Mouse (Mus musculus): ENCODE results near the gene Slc37a1. TPM values are rescaled to one million over a fixed set of nuclear protein-coding genes. Genes with fewer than 3 reads are reported as not detected.

Slc37a1 gene
- total RNA-seq (2015) (6.3 and 8.1 TPM in 2 replicates), total RNA-seq (2017) (3.9 and 10.6 TPM in 2 replicates)

DNA sequence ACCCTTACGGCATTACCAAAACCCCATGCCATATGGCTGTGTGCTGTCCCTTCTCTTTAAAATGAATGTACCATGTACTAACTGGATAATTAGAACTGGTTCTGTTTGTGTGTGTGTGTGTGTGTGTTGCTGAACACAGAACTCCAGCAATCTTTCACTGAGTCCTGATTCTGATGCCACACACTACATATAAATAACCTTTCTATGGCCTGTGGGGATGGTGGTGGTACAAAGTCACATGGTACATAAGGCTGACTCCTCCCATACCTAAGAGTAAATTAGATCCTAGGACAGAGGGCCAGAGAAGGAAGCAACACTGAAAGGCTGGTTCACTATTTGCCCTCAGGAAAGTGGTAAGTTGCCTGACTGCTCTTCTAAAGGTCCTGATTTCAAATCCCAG is at the start of gene Slc37a1:
Gene Slc37a1, plus strand, starts transcription at position 301 of the 400 bp plus-strand sequence.
- ATAC-seq (ENCODE audit: poor library complexity, severe bottlenecking): no peak

DNA sequence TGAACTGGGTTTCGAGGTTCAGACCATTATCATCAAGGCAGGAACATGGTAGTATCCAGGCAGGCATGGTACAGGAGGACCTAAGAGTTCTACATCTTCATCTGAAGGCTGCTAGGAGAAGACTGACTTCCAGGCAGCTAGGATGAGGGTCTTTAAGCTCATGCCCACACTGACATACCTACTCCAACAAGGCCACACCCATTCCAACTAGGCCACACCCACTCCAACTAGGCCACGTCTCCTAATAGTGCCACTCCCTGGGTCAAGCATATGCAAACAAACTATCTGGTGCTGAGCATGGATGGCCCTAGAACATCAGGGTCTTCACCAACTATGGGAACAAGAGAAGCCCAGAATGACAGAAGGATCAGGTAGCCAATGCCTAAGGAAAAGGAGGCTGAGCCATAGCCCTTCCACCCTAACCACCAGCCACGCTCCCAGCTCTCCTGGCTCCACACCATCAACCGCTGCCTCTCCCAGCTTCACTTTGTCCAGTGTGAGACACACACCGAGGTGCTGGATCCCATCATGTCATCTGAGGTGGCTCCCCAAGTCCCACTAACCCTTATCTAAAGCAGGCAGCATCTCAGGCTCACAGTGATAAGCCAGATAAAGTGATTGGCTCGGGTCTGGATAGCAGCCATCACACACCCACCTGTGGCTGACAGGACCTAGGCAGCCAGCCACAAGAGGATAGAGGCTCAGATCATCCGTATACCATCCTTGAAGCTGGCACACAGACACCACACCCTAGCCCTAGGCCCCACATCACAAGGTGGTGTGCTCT is 48.2 kb upstream of the Slc37a1 start:
- ATAC-seq (ENCODE audit: poor library complexity, severe bottlenecking): no peak

DNA sequence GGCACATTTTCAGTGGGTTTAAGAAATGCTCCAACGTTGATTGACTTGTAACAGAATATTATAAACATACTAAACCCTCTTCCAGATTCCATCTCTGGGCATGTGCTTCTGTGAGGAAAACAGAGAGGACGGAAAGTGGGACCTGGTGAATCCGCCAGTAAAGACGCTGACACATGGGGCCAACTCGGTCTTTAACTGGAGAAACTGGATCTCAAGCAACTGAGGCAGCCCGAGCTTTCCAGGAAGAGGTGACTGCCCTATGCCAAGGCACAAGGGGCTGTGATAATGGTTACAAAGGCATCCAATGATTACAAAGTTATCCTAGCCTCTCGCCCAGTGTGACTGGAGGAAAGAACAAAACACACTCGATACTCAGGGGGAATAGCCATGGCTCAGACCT is 45.4 kb upstream of the Slc37a1 start:
- no peak for ATAC-seq (ENCODE audit: poor library complexity, severe bottlenecking)

DNA sequence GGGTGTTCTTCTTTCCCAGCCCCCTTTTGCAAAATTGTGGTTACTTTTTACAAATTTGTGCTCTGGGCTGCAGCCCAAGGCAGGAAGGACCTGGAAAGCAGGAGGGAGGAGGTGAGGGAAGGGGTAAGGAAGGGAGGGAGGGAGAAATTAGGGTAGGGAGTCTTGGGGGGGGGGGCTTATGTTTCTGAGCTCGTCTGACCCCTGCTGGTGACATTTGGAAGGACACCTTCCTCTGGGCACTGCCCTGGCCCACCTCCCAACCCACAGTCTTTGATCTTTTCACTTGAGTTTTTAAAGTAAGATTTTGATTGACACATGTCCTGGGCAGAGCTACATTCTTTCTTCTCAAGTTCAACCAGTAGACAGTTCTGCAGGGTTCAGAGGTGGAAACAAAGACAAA is 43.8 kb upstream of the Slc37a1 start:
- 0 out of 2 replicates have a peak, but pooled peaks have one; percentile 43 for ATAC-seq (ENCODE audit: poor library complexity, severe bottlenecking)

DNA sequence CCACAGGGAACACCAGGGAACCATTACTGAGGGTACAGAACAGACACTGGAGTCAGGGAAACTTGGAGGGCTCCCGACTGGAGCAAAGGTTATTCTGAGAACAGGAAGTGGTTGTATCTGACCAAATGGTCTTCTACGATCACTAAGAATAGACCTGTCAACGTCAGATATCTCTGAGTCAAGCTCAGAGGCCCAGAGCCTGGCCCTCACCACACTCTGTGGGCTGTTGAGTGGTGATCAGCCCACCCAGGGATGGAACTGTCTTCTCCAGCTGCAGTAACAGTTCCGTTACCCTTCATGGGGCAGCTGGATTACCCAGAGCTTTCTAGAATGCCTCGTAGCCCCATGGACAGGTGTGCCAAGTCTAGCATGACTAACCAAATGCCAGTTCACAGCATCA is 41.3 kb upstream of the Slc37a1 start:
- ATAC-seq (ENCODE audit: poor library complexity, severe bottlenecking): no peak

DNA sequence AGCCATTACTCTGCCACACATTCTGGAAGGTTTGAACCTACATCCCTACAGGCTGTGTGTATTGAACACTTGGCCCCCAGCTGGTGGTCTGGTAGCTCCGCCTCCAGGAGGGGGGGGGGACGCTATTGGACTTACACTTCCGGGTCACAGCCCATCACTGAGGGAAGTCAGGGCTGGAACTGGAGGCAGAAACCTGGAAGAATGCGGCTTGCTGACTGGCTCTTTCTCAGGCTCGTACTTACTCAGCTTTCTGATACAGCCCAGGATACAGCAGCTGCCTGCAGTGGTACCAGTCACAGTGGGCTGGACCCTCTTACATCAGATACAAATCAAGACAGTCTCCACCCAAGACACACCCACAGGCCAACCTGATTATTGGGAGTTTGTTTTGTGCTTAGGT is 39.4 kb upstream of the Slc37a1 start:
- ATAC-seq (ENCODE audit: poor library complexity, severe bottlenecking): no peak

DNA sequence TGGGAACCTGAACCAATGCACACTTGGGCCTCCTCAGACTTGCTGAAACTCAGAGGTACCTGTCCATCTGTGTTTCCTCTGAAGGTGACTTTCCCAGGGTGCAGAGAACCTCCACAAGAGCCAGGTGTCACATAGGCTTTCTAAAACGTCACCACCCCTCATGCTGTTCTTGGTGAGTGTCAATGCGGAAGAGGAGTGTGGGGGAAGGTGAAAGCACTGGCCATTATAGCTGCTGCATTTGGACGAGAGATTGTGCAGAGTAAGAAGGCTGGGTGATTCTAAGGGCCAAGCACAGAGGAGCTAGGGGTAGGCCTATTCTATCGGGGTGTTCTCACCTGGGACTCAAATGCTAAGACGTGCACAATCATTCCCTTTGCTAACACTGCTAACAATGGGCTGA is 32.6 kb upstream of the Slc37a1 start:
- ATAC-seq (ENCODE audit: poor library complexity, severe bottlenecking): no peak

DNA sequence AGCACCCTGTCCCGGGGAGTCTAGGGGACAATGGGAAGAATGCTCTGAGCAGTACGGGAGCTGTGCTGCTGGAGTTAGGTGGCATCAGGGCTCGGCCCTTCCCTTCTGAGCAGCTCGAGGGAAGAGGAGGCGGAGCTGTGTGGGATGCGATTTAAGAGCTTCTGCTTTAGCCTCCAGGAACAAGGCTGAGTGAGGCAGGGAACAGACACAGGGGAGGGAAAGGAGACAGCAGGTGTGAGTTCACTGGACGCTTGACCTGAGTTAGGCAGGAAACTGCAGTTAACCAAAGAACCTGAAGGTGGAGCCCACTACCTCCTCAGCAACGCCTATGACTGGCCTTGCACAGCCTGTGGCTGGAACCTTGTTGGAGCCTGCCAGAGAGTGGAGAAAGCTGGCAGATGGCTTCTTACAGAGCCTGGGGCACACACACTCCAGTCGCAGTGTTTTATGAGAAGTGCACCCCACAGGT is 32.1 kb upstream of the Slc37a1 start:
- ATAC-seq (ENCODE audit: poor library complexity, severe bottlenecking): peak; percentile 99

DNA sequence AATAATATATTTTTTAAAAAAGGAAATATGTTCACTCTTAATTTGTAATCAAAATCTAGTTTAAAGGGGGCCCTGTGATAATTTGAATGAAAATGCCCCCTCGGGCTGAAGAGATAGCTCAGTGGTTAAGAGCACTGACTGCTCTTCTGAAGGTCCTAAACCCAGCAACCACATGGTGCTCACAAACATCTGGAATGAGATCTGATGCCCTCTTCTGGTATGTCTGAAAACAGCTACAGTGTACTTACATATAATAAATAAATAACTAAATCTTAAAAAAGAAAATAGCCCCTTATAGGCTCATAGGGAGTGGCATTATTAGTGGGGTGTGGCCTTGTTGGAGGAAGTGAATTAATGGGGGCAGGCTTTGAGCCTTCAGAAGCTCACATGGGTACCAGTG is 29.4 kb upstream of the Slc37a1 start:
- ATAC-seq (ENCODE audit: poor library complexity, severe bottlenecking): no peak

DNA sequence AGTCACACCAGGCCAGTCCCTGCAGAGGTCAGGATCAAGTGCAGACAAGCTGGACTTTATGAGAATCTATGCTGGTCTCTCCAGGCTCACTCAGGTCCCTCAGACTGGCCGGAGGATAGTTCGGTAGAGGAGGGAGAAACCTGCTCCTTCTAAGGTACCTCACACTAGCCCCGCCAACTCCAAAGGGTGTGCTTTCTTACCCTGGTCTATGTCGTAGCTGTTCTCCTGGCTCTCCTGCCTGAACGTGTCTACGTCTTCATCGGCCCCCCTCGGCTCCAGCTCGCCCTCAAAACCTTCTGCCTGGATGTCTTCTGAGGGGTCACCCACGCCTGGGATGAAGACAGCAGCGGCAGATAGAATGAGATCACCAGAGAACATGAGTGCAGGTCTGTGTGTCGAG is 28.7 kb upstream of the Slc37a1 start:
- no peak for ATAC-seq (ENCODE audit: poor library complexity, severe bottlenecking)

DNA sequence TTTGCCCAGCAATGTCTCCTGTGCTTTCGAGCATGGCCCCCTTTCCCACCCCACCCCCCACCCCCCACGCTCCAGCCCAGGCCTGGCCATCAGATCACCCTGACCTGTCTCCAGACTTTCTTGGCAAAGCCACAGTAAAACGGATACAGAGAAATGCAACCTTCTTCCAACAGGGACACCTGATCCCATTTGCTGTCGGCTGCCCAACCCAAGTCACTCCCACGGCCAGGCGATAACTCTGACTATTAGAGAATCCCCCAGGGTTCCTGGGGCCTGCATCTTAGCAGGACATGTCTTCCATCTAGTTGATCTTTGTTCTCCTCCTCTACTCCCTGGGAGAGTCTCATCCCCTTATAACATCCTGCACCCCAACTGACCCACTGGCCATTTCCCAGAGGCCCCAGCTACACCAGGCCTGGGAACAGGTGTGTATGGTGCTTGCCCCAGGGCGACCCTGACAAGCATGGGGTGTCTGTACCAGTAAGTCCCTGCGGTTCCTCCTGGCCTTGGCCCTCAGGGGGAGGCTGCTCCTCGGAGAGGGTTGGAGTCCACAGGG is 28.2 kb upstream of the Slc37a1 start:
- no peak for ATAC-seq (ENCODE audit: poor library complexity, severe bottlenecking)

DNA sequence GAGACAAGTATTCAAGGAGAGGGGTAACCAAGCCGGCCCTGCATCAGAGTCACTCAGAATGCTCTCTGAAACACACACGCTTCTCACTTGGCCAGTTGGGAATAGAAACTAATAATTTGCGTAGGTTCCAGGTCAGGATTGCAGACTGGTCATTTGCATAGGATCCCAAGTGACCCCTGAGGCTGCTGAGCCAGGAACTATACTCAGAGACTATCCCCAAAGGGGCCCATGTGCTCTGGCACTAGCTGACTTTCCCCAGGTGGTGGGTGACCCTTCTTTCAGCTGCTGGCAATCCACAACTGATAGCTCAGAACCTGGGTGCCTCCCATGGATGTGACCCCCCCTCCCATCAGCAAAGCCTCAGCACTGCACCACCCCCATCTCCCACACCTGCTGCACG is 27.4 kb upstream of the Slc37a1 start:
- no peak for ATAC-seq (ENCODE audit: poor library complexity, severe bottlenecking)

DNA sequence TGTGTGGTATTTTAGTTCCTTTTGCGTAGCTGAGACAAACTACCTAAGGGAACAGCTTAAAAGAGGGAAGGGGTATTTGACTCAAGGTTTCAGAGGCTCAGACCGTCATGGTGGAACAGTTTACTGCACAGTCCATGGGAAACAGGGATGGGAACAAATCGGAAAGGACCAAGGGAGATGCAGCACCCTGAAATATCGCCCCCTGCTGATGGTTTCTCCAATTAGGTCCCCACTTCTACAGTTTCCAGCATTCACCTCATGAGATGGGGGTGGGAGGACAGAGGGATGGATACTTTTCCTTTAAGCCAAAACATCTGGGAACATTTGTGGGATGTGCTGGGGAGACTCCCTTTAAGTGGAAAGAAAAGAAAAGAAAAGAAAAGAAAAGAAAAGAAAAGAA is 26.8 kb upstream of the Slc37a1 start:
- no peak for ATAC-seq (ENCODE audit: poor library complexity, severe bottlenecking)

DNA sequence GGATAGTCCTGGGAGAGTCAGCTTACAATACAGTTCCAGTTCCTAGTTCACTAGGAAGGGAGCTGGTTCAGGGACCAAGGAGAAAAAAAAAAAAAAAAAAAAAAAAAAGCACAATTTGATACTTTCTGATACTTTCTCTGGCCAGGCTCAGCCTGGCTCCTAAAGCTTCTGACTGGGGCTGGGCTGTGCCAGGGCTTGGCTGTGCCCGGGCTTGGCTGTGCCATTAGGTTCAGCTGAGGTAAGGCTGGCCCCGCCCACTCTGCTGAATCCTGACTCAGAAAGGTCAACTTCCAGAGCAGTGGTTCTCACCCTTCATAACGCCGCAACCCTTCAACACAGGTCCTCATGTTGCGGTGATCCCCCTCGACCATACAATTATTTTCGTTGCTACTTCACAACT is 26.2 kb upstream of the Slc37a1 start:
- no peak for ATAC-seq (ENCODE audit: poor library complexity, severe bottlenecking)

DNA sequence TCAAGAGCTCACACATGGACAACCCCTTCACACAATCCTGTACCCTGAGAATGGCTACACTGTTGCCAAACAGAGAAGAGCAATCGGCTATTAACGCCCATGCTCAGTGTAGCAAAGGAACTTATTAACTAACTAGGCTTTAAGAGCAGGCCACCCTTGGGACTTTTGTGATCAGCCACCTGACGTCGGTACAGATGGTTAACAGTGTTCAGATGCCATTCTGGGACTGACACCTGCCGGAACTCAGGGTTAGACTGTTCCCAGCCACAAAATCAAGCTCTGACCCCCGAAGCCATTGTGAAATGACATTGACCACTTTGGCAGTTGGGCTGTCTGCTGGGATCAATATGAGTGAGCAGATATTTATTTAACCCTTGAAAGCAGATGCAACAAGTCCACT is 25.2 kb upstream of the Slc37a1 start:
- no peak for ATAC-seq (ENCODE audit: poor library complexity, severe bottlenecking)

DNA sequence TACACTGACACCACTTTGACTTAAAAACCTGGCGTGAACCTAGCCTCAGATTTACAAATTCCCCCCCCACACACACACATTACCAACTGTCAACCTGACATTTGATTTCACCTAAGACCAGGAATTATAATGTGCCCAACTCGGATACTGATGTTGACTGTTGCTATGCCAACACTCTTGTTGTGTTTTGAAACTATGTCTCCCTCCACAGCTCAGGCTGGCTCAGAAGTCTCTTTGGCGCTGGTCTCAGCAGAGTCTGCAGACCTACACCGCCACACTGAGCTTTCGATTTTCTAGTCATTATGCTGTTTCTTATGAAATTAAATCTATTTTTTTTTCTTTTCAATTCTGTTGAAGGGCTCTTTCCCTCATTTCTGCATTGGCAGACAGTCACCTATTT is 23.9 kb upstream of the Slc37a1 start:
- no peak for ATAC-seq (ENCODE audit: poor library complexity, severe bottlenecking)

DNA sequence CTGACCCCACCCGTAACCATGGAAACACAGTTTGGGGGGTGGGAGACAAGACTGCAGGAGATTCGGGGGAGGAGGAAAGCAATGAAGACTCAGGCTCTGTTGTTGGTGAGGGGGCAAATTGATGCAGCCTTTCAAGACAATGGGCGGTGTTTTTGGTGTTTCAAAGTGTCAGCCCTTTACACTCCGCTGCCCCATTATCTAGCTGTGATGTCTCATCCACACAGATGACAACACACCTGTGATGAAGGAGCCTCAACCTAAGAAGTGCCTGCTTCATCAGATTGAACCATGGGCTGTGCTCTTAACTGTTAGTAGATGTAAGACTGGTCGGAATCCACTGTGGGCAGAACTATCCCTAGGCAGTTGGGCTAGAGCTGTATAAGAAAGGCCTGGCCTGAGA is 22.8 kb upstream of the Slc37a1 start:
- ATAC-seq (ENCODE audit: poor library complexity, severe bottlenecking): no peak

DNA sequence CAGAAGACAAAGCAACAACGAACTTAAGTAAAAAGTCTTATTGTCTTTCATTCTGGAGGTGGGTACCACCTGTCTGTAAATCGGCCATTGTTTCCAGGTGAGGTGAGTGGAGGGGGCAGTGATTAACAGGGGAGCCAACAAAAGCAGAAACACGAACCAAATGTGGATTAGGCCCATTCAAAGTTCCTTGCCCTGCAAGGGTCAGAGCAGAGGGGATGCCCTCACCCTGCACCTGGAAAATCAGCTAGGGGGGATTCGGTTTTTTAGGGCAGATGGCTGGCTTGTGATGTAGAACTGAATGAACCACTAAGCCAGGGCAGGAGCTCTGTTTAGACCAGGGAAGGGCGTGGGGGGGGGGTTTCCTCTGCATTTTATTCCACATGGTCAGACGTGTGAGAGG is 22.2 kb upstream of the Slc37a1 start:
- no peak for ATAC-seq (ENCODE audit: poor library complexity, severe bottlenecking)

DNA sequence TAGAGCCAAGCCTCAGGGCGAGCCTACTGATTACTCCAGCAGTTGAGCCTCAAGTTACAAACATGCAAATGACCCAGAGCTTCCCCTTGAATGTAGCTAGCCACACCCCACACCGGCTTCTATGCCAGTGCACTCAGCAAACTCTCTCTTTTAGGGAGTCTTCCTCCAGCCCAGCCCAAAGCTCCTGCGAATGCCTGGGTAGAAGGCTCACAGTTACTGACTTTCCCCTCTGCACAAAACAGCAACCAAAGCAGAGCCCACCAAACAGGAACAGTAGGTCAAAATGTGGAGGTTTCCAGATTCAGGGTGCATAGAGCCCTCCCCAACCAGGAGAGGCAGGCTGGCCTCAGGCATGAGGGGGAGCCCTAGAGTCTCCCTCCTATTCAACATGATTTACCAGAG is 21.4 kb upstream of the Slc37a1 start:
- peak; percentile 73 for ATAC-seq (ENCODE audit: poor library complexity, severe bottlenecking)

DNA sequence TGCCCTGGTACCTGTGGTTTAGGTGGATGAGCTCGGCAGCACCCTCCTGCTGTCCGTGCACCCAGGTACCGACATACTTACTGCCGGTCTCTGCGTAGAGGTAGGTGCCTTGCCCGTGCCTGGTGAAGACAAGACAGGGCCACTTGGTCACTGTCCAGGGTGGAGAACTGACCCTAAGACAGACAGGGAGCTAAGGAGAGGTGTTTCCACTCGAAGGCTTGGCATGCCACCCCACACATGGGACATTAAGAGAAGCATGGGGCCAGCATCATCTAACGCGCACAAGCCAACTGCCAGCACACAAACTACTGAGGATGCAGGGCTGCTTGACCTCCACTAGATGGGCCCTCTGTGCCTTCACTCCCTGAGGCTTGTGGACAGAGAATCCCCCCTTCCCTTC is 20.8 kb upstream of the Slc37a1 start:
- no peak for ATAC-seq (ENCODE audit: poor library complexity, severe bottlenecking)

DNA sequence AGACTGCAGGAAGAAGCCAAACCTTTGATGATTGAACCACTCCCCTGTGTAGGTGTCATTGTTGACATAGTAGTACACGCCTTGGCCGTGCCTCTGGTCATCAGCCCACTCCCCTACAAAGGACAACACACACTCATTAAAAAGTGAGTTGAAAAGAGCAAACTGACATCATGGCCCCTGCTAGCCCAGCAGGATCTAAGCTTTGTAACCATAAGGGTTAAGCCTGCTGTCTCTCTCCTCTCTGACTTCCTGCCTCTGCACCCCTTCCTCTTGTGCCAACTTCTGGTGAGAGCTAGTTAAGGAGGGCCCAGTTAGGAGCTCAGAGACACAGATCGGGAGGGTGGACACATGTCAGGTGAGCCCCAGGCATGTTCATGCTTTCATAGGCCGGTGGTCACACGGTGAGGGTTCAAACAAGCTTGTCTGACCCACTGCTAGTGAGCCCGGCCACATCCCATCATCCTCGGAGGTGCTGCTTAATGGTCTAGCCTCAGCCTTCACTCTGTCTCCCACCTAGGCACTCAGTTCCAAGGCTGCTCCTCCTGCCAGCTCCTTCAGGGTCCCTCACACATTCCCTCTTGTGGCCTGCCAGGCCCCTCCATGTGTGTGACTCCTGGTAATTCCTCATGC is 20.2 kb upstream of the Slc37a1 start:
- ATAC-seq (ENCODE audit: poor library complexity, severe bottlenecking): no peak

DNA sequence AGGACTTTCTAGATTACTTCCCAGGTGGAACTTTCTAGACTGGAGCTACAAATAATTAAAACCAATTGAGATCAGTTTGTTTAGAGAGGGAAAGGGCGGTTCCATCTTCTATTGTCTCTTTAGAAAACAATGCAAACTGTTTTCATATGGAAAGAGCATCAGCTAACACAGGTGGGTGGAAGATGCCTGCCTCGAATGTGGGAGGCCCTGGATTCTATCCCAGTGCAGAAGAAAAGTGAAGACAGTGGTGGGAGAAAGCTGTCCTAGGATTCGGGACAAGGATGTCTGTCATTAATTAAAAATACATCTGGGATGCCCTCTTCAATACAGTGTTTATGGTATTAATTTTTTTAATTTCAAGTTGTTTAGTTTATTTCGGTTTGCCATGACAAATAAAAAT is 19.5 kb upstream of the Slc37a1 start:
- ATAC-seq (ENCODE audit: poor library complexity, severe bottlenecking): no peak
